Mouse (Mus musculus): ENCODE measurements around the gene Cnot10.
A peak's percentile ranks its signal among the peaks of the same experiment; 100 is the strongest.
"Not testable (repeated sequence)": the region's sequence is repeated elsewhere in the genome, so short reads cannot be mapped to it uniquely, and the experiment has no call there.

Cnot10 gene

GRCm38 (mm10) chr9:114649371-114649770 lies 9.4 kb upstream of the Cnot10 start:
- no peak for DNase-seq (ENCODE audit: low spot score in 2 of 2)

- not testable (repeated sequence) for DNase-seq (ENCODE audit: low spot score in 2 of 2)
These were observed 8.5 kb upstream of the Cnot10 start for GRCm38 (mm10) chr9:114648472-114648871.

GRCm38 (mm10) chr9:114647506-114648432 lies 7.8 kb upstream of the Cnot10 start:
- DNase-seq (ENCODE audit: low spot score in 2 of 2), result no peak

- no peak for DNase-seq (ENCODE audit: low spot score in 2 of 2)
These were observed 6.8 kb upstream of the Cnot10 start for GRCm38 (mm10) chr9:114646556-114647505.

GRCm38 (mm10) chr9:114639186-114639748 lies 717 bp downstream of the Cnot10 start:
- peak in 1 of 2 experiments; percentile 9 for DNase-seq (ENCODE audit: low spot score in 2 of 2)

- no peak for DNase-seq (ENCODE audit: low spot score in 2 of 2)
These were observed 3.2 kb downstream of the Cnot10 start for GRCm38 (mm10) chr9:114636751-114637150.

DNA sequence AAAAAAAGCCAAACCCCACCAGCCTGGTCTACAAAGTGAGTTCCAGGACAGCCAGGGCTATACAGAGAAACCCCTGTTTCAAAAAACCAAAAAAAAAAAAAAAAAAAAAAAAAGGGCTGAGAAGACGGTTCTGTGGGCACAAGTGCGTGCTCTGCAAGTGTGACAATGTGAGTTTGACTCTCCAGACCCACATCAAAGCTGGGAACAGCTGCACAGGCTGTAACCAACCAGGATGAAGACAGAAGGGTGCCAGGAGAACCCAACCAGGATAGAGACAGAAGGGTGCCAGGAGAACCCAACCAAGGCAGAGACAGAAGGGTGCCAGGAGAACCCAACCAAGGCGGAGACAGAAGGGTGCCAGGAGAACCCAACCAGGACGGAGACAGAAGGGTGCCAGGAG lies 3.8 kb downstream of the Cnot10 start:
- DNase-seq (ENCODE audit: low spot score in 2 of 2), result no peak

GRCm38 (mm10) chr9:114632331-114632730 lies 7.7 kb downstream of the Cnot10 start:
- no peak for DNase-seq (ENCODE audit: low spot score in 2 of 2)

- no peak for DNase-seq (ENCODE audit: low spot score in 2 of 2)
These were observed 13.3 kb downstream of the Cnot10 start for GRCm38 (mm10) chr9:114626726-114627125.

DNA sequence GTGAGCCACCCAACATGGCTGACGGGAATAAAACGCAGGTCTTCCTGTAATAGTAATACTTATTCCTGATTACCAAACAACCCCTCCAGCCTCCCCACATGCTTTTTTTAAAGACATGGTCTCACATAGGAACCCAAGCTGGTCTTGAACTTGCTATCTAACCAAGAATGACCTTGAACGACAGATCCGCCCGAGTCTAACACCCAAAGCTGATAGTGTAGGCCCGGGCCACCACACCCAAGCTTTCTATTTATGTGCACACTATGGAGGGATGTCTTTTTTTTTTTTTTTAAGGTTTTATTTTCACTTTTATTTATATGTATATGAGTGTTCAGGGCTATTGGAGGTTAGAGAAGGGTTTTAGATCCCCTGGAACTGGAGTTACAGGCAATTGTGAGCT lies 15.8 kb downstream of the Cnot10 start:
- DNase-seq (ENCODE audit: low spot score in 2 of 2), result no peak

DNA sequence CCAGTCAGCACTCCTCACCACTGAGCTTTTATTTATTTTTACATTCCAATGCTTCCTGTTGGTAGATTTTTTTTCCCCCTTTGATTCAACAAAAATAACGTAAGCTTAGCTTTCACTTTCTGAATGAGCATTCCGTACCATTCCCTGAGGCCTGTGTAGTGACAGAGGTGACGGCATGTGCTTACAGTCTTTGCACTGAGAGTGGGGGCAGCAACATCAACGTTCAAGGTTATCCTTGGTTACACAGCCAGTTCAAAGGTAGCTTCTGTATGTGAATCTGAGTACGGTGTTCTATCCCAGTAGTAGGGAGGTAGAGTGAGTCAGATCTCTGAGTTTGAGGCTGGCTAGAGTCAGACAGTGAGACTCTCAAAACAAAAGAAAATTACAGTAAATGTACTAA lies 18.8 kb downstream of the Cnot10 start:
- no peak for DNase-seq (ENCODE audit: low spot score in 2 of 2)

- DNase-seq (ENCODE audit: low spot score in 2 of 2), result no peak
These were observed 25.6 kb downstream of the Cnot10 start for GRCm38 (mm10) chr9:114614176-114614953.

- no peak for DNase-seq (ENCODE audit: low spot score in 2 of 2)
These were observed 27.0 kb downstream of the Cnot10 start for GRCm38 (mm10) chr9:114613026-114613425.

DNA sequence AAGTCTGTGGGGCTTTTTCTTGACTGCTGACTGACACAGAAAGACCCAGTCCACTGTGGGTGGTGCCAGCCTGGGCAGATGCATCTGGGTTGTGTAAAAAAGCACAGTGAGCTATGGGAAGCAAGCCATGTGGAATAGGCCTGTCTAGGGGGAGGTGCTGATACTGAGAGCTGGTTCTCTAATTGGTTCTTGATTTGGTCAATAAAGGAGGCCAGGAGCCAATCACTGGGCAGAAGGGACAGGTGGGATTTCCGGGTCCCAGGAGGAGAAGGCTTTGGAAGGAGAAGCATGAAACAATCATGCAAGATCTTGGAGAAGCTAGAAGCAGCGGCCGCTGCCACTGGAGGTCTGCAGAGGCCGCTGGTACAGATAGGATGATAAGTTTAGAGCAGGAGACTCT lies 27.4 kb downstream of the Cnot10 start:
- no peak for DNase-seq (ENCODE audit: low spot score in 2 of 2)

- no peak for DNase-seq (ENCODE audit: low spot score in 2 of 2)
These were observed 29.7 kb downstream of the Cnot10 start for GRCm38 (mm10) chr9:114610266-114610665.

GRCm38 (mm10) chr9:114603876-114604540 lies 36.0 kb downstream of the Cnot10 start:
- DNase-seq (ENCODE audit: low spot score in 2 of 2), result no peak

DNA sequence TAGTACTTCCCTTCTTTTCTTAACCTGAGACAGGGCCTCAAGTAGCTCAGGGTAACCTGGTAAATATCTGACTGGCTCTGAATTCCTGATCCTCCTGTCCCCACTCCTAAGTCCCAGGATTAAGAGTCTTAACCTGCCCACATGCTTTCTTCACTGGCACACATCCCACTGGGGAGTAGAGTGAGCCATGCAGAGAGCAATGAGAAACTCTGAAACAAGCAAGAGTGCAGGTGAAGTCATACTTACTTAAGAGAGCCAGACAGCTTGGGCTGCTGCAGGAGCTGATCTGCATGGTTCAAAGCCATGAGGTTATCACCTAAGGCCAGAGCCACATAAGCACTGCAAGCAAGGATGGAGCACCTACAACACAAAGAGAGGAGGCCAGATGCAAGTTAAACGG lies 38.9 kb downstream of the Cnot10 start:
- no peak for DNase-seq (ENCODE audit: low spot score in 2 of 2)

DNA sequence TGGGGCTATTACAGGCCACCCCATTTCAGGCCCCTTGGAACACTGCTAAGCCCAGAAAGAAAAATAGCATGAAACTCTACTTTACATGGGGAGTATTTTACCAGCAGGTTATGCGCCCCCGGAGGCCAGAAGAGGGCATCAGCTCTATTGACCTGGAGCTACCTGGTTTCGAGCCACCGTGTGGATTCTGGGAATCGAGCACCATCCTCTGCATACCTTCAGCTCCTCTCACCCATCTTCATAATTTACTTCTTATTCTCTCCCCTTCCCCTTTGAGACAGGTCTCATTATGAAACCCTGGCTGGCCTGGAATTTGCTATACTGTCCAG lies 55.0 kb downstream of the Cnot10 start:
- DNase-seq (ENCODE audit: low spot score in 2 of 2), result no peak

GRCm38 (mm10) chr9:114584183-114585016 lies 55.6 kb downstream of the Cnot10 start:
- no peak for DNase-seq (ENCODE audit: low spot score in 2 of 2)

- DNase-seq (ENCODE audit: low spot score in 2 of 2), result peak; percentile 40 to 60
These were observed 56.2 kb downstream of the Cnot10 start for GRCm38 (mm10) chr9:114583812-114584182.
